Mouse (Mus musculus) C2C12 (cell line): ENCODE measurements around the gene Slc38a11.

Source experiments
- CEBPB ChIP-seq: IDR thresholded peaks from one replicate; pipeline ENCODE4 v1.6.1; 2011; ENCODE audit warnings: low read depth, mild to moderate bottlenecking, control low read depth, moderate library complexity
- CTCF ChIP-seq: IDR thresholded peaks from one replicate; pipeline ENCODE4 v1.5.1; 2011; ENCODE audit not compliant: control insufficient read depth, insufficient read depth, insufficient read length
- MYOD1 ChIP-seq: IDR thresholded peaks from one replicate; pipeline ENCODE4 v1.6.1; 2011; ENCODE audit warnings: low read depth; ENCODE audit not compliant: control insufficient read depth, insufficient read length
- MYOG ChIP-seq: IDR thresholded peaks from one replicate; pipeline ENCODE4 v1.6.1; 2011; ENCODE audit not compliant: control insufficient read depth, insufficient read length; ENCODE audit errors: extremely low read depth

GRCm38 (mm10) chr2:65311250-65311649 is 52.6 kb downstream of the Slc38a11 start:
- no peak for TF ChIP-seq CTCF
- TF ChIP-seq MYOD1 = no peak
- no peak for TF ChIP-seq MYOG
- TF ChIP-seq CEBPB = no peak
